Mouse (Mus musculus) liver, embryonic 14.5 days (tissue): ENCODE results near the gene AC131692.1. TPM values are rescaled to one million over a fixed set of nuclear protein-coding genes. Genes with fewer than 3 reads are reported as not detected.
"Not testable (repeated sequence)": the region's sequence is repeated elsewhere in the genome, so short reads cannot be mapped to it uniquely, and the experiment has no call there.

Source experiments
- ATAC-seq: fragments of 200-750 bp; cut with Nextera tagmentation; 2 replicates; pipeline ENCODE4 v1.8.0; 2017; ENCODE audit warnings: moderate number of reproducible peaks, mild to moderate bottlenecking, moderate library complexity; ENCODE audit not compliant: insufficient read depth
- DNase-seq, 3 experiments: peaks; one replicate each; pipeline ENCODE4 v3.0.0-alpha.2; 2012 to 2013; ENCODE audit warnings: low read depth in 3 of 3, low spot score in 3 of 3
- H3K27ac ChIP-seq: fragments of 300-500 bp; sonication (generic); 2 replicates; pipeline ENCODE4 v1.5.1; 2014; ENCODE audit warnings: moderate library complexity, mild to moderate bottlenecking, control low read depth, inconsistent platforms
- H3K27me3 ChIP-seq: fragments of 300-500 bp; sonication (generic); 2 replicates; pipeline ENCODE4 v1.6.1; 2014; ENCODE audit warnings: mild to moderate bottlenecking, low read length, moderate library complexity; ENCODE audit not compliant: control insufficient read depth, insufficient read depth
- H3K36me3 ChIP-seq: fragments of 300-500 bp; sonication (generic); replicated peaks from 2 replicates; pipeline ENCODE4 v1.6.1; 2014; ENCODE audit warnings: low read depth; ENCODE audit not compliant: control insufficient read depth, insufficient read depth
- H3K4me1 ChIP-seq, 2 experiments: fragments of 200-500 bp in 1 of 2; fragments of 300-500 bp in 1 of 2; sonication (generic) in 1 of 2; replicated peaks; 2 replicates each; pipeline ENCODE4 v1.6.1; 2012 to 2014; ENCODE audit warnings: antibody characterized with exemption in 1 of 2, inconsistent platforms in 1 of 2, low read length in 1 of 2; ENCODE audit not compliant: control insufficient read depth in 2 of 2, insufficient read depth in 2 of 2
- H3K4me2 ChIP-seq: fragments of 300-500 bp; sonication (generic); 2 replicates; pipeline ENCODE4 v1.6.1; 2014; ENCODE audit warnings: low read depth, mild to moderate bottlenecking, control low read depth, moderate library complexity
- H3K4me3 ChIP-seq, 2 experiments: fragments of 200-500 bp in 1 of 2; fragments of 300-500 bp in 1 of 2; sonication (generic) in 1 of 2; 2 replicates each; pipeline ENCODE4 v1.5.1; 2012 to 2014; ENCODE audit warnings: low read depth in 2 of 2, low read length in 2 of 2, mild to moderate bottlenecking in 2 of 2, control low read depth in 1 of 2, inconsistent platforms in 1 of 2, moderate library complexity in 1 of 2; ENCODE audit not compliant: insufficient read depth in 1 of 2
- H3K9ac ChIP-seq: fragments of 300-500 bp; sonication (generic); replicated peaks from 2 replicates; pipeline ENCODE4 v1.6.1; 2014; ENCODE audit warnings: mild to moderate bottlenecking, control low read depth, moderate library complexity
- H3K9me3 ChIP-seq: fragments of 300-500 bp; sonication (generic); 2 replicates; pipeline ENCODE4 v1.6.1; 2016; ENCODE audit warnings: low read length, mixed read lengths; ENCODE audit not compliant: control insufficient read depth
- CTCF ChIP-seq: IDR thresholded peaks from 2 replicates; pipeline ENCODE4 v1.5.1; 2016; ENCODE audit warnings: antibody characterized with exemption, low read depth, control low read depth
- EP300 ChIP-seq: IDR thresholded peaks from 2 replicates; pipeline ENCODE4 v1.6.1; 2016; ENCODE audit warnings: antibody characterized with exemption, low read depth
- WGBS: fragments of 180-500 bp; shearing (Covaris S2); extraction: QIAGEN DNeasy Blood & Tissue Kit; methylation state at CpG from one replicate; pipeline ENCODE4 v1.1.7; 2014; ENCODE audit not compliant: insufficient replicate concordance; 5-methylcytosine and 5-hydroxymethylcytosine counted together
- polyA plus RNA-seq, 2 experiments: library from polyadenylated mRNA; depleted of rRNA in 1 of 2; stranded (reverse) in 1 of 2; unstranded in 1 of 2; fragments of >200 nt; fragmentation: Nextera tagmentation in 1 of 2; extraction: Ambion mirVana in 1 of 2; gene quantifications; 2 replicates each; pipeline versions ENCODE4 v1.2.1 to v1.2.3; 2012 to 2014

The AC131692.1 gene
- polyA plus RNA-seq, 2 experiments: 0.22 to 0.68 TPM

- no peak overlapping the region for H3K27ac ChIP-seq
- WGBS: 66% methylated on average over 2 of the region's 2 CpGs
- ATAC-seq (no peak), DNase-seq (no peak)
- H3K9me3 ChIP-seq: no peaks in the 10 kb centered on the region
- H3K4me3 ChIP-seq: no peak overlapping the region
- H3K36me3 ChIP-seq: no peaks in the 10 kb centered on the region; the same call in 1 of the 2 replicates
- no peaks in the 10 kb centered on the region for H3K27me3 ChIP-seq
- peaks cover 11 to 24% of the 10 kb centered on the region in 2 experiments for H3K4me1 ChIP-seq
- no peak overlapping the region; the same call in 1 of the 2 replicates for H3K9ac ChIP-seq
- TF ChIP-seq CTCF: no peak
- no peak for TF ChIP-seq EP300
- no peak overlapping the region for H3K4me2 ChIP-seq
These were observed 30.7 kb downstream of the AC131692.1 start for GRCm38 (mm10) chr19:6124898-6125297.

DNA sequence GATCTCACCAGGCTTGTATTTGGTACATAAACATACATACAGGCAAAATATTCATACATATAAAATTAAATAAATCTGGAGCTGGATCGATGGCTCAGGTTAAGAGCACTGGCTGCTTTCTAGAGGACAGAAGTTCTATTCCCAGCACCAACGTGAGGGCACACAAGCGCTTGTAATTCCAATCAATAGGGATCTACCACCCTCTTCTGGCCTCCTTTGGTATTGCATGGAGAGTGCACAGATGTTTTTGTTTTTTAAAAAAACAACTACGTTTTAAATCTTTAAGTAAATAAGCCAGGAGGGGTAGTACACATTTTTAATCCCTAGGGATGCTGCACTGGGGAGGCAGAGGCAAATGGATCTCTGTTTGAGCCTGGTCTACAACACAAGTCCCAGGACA, 32.1 kb downstream of the AC131692.1 start:
- Histone ChIP-seq H3K27ac (peak overlapping the region; percentile 75), H3K4me3 (peak overlapping the region; percentile 29 to 66; a peak in 3 of 4 replicates), H3K4me1 (peaks cover 25 to 37% of the 10 kb centered on the region in 2 experiments), H3K36me3 (no peaks in the 10 kb centered on the region; the same call in 1 of the 2 replicates), H3K4me2 (peak overlapping the region; percentile 69), H3K9ac (peak overlapping the region; percentile 85), H3K27me3 (no peaks in the 10 kb centered on the region), H3K9me3 (no peaks in the 10 kb centered on the region)
- WGBS: 16% methylated on average over 4 of the region's 4 CpGs
- DNase-seq (peak; percentile 55 to 69 (median 58)), ATAC-seq (no peak)
- TF ChIP-seq CTCF (peak; percentile 83), EP300 (no peak)

DNA sequence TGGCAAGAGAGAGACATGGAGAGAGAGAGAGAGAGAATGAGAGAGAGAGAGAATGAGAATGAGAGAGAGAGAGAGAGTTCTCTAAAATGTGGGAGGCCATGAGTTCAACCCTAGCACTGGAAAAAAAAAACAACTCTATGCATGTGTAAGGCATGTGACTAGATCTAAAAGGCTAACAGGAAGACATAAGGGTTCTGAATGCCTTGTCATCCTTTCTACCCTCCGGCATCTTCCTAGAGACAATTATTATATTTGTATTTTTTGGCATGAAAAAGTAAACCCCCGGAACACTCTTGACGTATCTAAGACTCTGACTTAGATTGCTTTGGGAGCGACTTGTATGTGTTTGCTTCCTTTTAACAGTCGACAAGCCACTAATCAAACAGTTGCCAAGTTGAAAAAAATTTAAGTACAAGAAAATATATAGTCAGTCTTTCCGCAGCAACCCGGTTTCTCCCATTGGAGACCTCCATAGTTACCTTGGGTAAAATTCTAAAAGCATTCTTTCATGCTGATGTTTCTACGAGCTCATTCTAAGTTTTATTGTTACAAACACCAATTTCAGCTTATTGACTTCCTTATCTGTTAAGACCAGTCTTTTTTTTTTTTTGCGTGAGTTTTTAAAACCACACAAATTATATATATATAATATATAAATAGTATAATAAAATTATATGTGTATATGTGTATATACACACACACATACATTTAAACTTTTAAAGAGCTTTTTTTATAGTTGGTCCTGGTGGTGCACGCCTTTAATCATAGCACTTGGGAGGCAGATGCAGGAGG, 32.8 kb downstream of the AC131692.1 start:
- Histone ChIP-seq H3K27me3 (no peaks in the 10 kb centered on the region), H3K4me2 (peak overlapping the region; percentile 69), H3K9me3 (no peaks in the 10 kb centered on the region), H3K9ac (peak overlapping the region; percentile 85), H3K4me3 (peak overlapping the region; percentile 66 to 80), H3K4me1 (peaks cover 32 to 44% of the 10 kb centered on the region in 2 experiments), H3K36me3 (no peaks in the 10 kb centered on the region; the same call in 1 of the 2 replicates), H3K27ac (peak overlapping the region; percentile 92)
- DNase-seq (no peak), ATAC-seq (no peak)
- WGBS: 60% methylated on average over 10 of the region's 10 CpGs
- no peak for TF ChIP-seq EP300
- no peak for TF ChIP-seq CTCF

- under 1% methylated on average over 32 of the region's 32 CpGs for WGBS
- ATAC-seq: peak; percentile 85
These were observed 33.6 kb downstream of the AC131692.1 start, which contains the start of gene Snx15 for GRCm38 (mm10) chr19:6127760-6128341. TSS of gene Snx15 (minus strand) at chr19:6128304.

GRCm38 (mm10) chr19:6130414-6131128, 36.4 kb downstream of the AC131692.1 start:
- WGBS: 54% methylated on average over 7 of the region's 7 CpGs
- H3K36me3 ChIP-seq, DNase-seq, H3K9me3 ChIP-seq, H3K27me3 ChIP-seq, ATAC-seq: not testable (repeated sequence)
- H3K4me1 ChIP-seq: peaks cover 55 to 63% of the 10 kb centered on the region in 2 experiments
- peak overlapping the region; percentile 5; the same call in 1 of the 2 replicates for H3K9ac ChIP-seq
- H3K4me2 ChIP-seq: peak overlapping the region; percentile 91
- H3K4me3 ChIP-seq: peak overlapping the region; percentile 27 to 53; a peak in 3 of 4 replicates
- H3K27ac ChIP-seq: peak overlapping the region; percentile 98

More at GRCm38 (mm10) chr19:6127760-6128341, 33.6 kb downstream of the AC131692.1 start, which contains the start of gene Snx15:
- no peaks in the 10 kb centered on the region; the same call in 1 of the 2 replicates for H3K36me3 ChIP-seq
- peak within 1 kb of the TSS; percentile 69 for H3K4me2 ChIP-seq
- peak within 1 kb of the TSS; percentile 92 for H3K27ac ChIP-seq
- H3K9me3 ChIP-seq: no peaks in the 10 kb centered on the region
- peak; percentile 95 to 96 (median 96) for DNase-seq
- peak within 1 kb of the TSS; percentile 85 for H3K9ac ChIP-seq
- peaks cover 39 to 51% of the 10 kb centered on the region in 2 experiments for H3K4me1 ChIP-seq
- peak; percentile 32; the same call in 1 of the 2 replicates for TF ChIP-seq CTCF
- no peak; the same call in 1 of the 2 replicates for TF ChIP-seq EP300
- peak within 1 kb of the TSS; percentile 66 to 80 for H3K4me3 ChIP-seq
- no peaks in the 10 kb centered on the region for H3K27me3 ChIP-seq
